Mouse (Mus musculus): ENCODE results near the gene Ptgis. TPM values are rescaled to one million over a fixed set of nuclear protein-coding genes. Genes with fewer than 3 reads are reported as not detected.
A peak's percentile ranks its signal among the peaks of the same experiment; 100 is the strongest.

The Ptgis gene
- total RNA-seq, 2 experiments from 2014 or later, result 3.0 TPM

- no peak for DNase-seq (ENCODE audit: extremely low spot score in 1 of 2, low spot score in 2 of 2)
- intact Hi-C loops (cut with DNase I), result no loop called here
These were observed 61.1 kb downstream of the Ptgis start for GRCm38 (mm10) chr2:167179301-167179700.

DNA sequence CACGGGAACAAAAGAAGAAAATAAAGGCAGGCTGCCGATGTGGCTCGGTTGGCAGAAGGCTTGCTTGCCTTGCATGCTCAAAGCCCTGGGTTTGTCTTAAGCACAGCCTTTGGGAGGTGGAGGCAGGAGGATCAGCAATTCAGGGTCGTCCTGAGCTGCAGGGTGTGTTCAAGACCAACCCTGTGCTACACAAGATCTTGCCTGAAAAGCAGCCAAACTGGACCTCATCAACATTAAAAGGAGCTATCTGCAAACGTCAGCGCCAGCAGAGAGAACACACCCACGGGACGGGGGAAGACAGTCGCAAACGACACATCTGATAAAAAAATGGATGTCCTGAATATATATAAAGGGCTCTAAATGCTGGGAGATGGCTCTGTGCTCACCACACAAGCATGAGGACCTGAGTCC lies 63.2 kb downstream of the Ptgis start:
- DNase-seq (ENCODE audit: extremely low spot score in 1 of 2, low spot score in 2 of 2), result no peak
- intact Hi-C loops (cut with DNase I), result no loop called here

DNA sequence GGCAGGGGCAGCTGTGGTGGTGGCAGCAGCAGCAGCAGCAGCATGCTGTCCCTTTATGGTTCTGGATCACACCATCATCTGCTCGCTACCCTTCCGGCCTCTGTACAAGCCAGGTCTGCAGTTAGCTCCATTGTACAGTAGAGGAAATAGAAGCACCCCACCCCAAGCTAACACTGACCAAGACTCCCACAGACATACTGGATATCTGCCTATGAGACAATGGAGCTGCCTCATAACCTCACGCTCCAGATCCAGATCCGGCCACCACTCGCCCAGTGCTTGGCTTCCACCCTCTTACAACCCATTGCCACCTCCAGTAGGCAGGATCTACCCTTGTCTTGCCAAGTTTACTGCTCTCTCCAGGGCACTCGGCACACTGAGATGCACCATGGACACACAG lies 65.1 kb downstream of the Ptgis start:
- intact Hi-C loops (cut with DNase I), result no loop called here
- no peak for DNase-seq (ENCODE audit: extremely low spot score in 1 of 2, low spot score in 2 of 2)

DNA sequence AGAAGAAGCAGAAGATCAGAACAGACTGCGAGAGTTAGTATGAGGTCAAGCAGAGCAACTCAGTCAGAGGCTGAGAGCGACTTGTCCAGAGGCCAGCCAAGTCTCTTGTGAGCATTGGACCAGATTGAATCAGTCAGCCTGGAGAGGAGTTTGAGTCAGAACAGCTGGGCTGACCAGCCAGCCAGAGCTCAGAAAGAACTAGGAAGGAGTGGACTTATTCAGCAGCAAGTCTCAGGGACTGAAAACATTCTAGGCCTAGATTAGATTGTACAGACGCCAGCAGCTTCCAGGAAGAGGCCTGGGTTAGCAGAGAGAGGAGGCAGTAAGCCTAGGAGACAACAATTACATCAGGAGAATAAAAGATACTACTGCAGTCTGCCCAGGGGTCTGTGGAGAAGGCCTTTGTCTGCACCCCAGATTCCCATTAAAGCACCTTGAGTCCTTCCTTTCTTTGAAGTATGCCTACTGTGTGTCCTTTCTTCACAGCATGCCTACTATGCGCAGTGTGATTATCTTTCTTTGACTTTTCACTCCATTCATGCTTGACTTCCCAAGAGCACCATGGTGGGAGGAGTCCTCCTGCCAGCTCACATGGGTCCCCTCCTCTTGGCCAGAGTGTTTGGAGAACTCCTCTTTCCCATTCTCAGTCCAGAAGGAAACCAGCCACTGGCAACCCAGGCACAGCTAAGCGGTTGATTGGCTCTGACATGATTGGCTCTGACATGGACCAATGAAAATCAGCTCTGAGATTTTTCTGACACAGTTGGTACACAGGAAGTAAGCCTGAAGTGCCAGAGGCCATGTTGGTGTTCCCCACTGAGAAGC lies 67.1 kb downstream of the Ptgis start:
- intact Hi-C loops (cut with DNase I), result no loop called here
- DNase-seq (ENCODE audit: extremely low spot score in 1 of 2, low spot score in 2 of 2), result no peak

- intact Hi-C loops (cut with DNase I), result no loop called here
These were observed 72.7 kb downstream of the Ptgis start for GRCm38 (mm10) chr2:167167515-167168212.

GRCm38 (mm10) chr2:167163600-167163999 lies 76.8 kb downstream of the Ptgis start:
- intact Hi-C loops (cut with DNase I), result no loop called here
- DNase-seq (ENCODE audit: extremely low spot score in 1 of 2, low spot score in 2 of 2), result no peak

More at GRCm38 (mm10) chr2:167167515-167168212, 72.7 kb downstream of the Ptgis start:
- no peak for DNase-seq (ENCODE audit: extremely low spot score in 1 of 2, low spot score in 2 of 2)

DNA sequence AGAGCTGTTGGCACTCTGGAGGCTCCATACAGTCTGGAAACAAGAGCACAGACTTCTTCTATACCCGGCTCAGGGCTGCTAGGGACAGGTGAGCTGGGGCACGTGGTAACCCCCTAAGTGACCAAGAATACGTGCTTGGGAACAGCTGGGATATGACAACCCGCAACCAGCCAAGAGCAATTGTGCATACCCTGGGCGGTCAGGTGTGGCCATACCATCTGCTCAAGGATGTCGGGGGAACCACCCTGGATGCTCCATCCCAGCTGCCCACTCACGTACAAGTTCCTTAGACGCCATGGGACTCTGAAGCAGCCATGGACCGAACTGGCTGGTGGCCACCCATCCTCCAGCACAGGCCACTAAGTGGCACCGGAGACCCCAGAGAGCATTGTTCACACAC lies 77.3 kb downstream of the Ptgis start:
- intact Hi-C loops (cut with DNase I), result no loop called here

GRCm38 (mm10) chr2:167162516-167163021 lies 77.8 kb downstream of the Ptgis start:
- intact Hi-C loops (cut with DNase I), result no loop called here
- peak; percentile 51 to 55 for DNase-seq (ENCODE audit: extremely low spot score in 1 of 2, low spot score in 2 of 2)

More for the DNA sequence above, 77.3 kb downstream of the Ptgis start:
- DNase-seq (ENCODE audit: extremely low spot score in 1 of 2, low spot score in 2 of 2), result no peak

GRCm38 (mm10) chr2:167159721-167160120 lies 80.7 kb downstream of the Ptgis start:
- no peak for DNase-seq (ENCODE audit: extremely low spot score in 1 of 2, low spot score in 2 of 2)
- intact Hi-C loops (cut with DNase I), result no loop called here

DNA sequence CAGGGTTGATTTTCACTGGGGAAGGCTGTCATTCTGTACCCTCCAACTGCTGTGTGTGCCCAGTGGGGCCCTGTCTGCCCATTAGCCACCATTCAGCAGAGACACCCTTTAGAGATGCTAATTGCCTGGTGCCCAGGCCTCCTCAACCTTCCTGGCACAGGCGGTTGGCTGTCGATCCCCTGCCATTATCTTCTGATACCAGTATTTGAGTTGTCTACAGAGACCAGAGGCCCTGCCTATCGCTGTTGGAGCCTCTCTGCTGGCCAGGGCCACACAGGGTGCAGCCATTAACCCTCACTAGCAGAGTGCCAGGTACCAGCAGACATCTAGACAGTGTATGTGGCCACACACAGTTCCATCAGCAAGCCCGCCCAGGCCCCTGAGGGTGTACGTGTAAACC lies 81.6 kb downstream of the Ptgis start:
- intact Hi-C loops (cut with DNase I), result no loop called here
- no peak for DNase-seq (ENCODE audit: extremely low spot score in 1 of 2, low spot score in 2 of 2)

DNA sequence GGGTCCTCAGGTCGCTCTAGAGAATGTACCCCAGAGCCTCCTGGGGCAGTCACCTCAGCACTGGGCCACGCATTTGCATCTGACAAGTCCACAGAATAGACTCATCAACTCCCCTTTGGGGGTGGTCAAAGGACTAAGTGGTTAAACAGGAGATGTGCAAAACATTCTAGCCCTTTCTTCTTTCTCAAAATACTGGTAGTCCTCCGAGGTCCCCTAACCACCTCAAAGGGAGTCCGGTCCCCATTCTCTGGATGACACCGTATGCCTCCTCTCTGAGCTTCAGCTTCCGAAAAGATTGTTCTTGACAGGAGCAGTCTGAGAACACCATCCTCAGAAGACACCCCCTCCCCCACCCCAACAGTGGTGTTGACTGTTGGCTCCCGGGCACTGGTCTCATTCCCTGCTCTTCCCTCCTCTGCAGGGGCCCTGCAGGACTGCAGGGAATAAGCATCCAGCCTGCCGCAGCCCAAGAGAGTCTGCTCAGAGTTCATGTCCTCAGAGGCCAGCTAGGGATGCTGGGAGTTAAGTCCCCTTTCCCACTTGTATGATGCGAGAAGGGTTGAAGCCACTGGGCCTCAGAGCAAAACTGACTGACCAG lies 84.2 kb downstream of the Ptgis start:
- DNase-seq (ENCODE audit: extremely low spot score in 1 of 2, low spot score in 2 of 2), result peak in 1 of 2 experiments; percentile 50
- intact Hi-C loops (cut with DNase I), result no loop called here

DNA sequence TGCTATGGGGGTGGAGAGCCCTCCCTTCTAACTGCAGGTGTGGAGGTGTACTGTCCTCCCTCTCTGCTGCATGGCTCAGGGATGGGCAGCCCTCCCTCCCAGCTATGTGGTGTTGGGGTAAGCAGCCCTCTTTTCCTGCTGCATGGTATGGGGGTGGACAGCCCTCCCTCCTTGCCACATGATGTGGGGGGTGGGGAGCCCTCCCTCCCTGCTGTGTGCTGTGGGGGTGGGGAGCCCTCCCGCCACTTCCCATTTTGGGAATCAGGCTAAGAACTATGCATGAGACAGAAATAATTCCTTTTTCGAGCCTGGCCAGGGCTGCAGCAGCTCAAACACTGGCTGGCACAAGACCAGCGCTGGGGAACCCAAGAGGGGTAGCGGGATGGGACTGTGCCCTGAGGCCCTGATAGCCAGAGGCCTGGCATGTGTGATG lies 84.8 kb downstream of the Ptgis start:
- intact Hi-C loops (cut with DNase I), result no loop called here
- peak; percentile 40 to 67 for DNase-seq (ENCODE audit: extremely low spot score in 1 of 2, low spot score in 2 of 2)

- intact Hi-C loops (cut with DNase I), result no loop called here
- DNase-seq (ENCODE audit: extremely low spot score in 1 of 2, low spot score in 2 of 2), result no peak
These were observed 89.5 kb downstream of the Ptgis start for GRCm38 (mm10) chr2:167150880-167151279.

- intact Hi-C loops (cut with DNase I), result no loop called here
- DNase-seq (ENCODE audit: extremely low spot score in 1 of 2, low spot score in 2 of 2), result no peak
These were observed 90.3 kb downstream of the Ptgis start for GRCm38 (mm10) chr2:167150135-167150534.

- DNase-seq (ENCODE audit: extremely low spot score in 1 of 2, low spot score in 2 of 2), result no peak
- intact Hi-C loops (cut with DNase I), result no loop called here
These were observed 91.4 kb downstream of the Ptgis start for GRCm38 (mm10) chr2:167149035-167149434.

DNA sequence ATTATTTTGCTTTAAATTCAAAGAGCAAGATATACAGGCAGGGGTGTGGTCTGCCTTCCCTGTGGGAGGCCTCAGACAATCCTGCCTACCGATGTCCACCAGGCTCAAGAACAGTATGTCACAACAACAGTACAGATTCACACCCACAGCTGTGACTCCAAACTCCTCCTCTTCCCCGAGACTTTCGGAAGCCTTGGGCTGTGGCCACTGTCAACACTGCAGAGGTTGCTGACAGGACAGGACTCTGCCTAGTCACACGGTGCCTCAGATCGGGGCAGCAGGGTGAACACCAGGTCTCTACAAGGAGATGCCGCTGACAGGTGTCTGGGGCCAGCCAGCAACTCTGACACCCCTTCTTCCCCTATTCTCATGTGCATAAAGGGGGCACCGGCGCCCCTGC lies 92.7 kb downstream of the Ptgis start:
- intact Hi-C loops (cut with DNase I), result no loop called here
- DNase-seq (ENCODE audit: extremely low spot score in 1 of 2, low spot score in 2 of 2), result no peak

DNA sequence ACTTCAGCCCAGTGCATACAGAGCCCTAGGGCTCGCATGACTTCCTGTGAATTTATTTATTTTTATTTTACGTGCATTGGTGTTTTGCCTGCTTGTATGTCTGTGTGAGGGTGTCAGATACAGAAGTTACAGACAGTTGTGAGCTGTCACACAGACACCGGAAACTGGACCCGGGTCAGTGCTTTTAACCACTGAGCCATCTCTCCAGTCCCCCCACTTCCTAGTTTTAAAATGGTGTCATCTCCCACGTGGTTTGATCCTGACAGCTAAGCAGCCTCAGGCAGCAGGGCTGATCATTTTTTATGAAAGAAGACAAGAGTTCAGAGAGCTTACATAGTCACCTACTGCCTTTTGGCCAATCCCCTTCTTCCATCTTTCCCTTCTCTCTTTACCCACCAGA lies 94.5 kb downstream of the Ptgis start:
- DNase-seq (ENCODE audit: extremely low spot score in 1 of 2, low spot score in 2 of 2), result no peak

GRCm38 (mm10) chr2:167144439-167145307 lies 95.7 kb downstream of the Ptgis start:
- no peak for DNase-seq (ENCODE audit: extremely low spot score in 1 of 2, low spot score in 2 of 2)
- intact Hi-C loops (cut with DNase I), result no loop called here

More for the DNA sequence above, 94.5 kb downstream of the Ptgis start:
- intact Hi-C loops (cut with DNase I), result no loop called here

DNA sequence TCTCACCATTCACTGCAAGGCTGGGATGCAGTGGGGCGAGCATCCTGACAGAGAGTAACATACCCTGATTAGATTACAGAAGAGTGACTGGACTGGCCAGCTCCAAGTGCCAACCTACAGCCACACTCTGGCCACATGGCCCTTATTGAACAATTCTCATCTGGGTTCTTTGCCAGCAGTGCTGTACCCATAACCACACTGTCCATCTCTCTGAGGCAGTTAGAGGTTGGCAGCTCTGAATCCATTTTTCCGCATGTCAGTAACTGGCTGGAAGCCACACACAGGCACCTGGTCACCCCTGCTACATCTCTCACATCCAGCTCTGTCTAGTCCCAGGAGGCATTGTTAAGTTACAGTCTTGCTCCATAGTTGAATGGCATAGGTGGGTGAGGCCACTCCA lies 96.5 kb downstream of the Ptgis start:
- intact Hi-C loops (cut with DNase I), result no loop called here
- DNase-seq (ENCODE audit: extremely low spot score in 1 of 2, low spot score in 2 of 2), result no peak
